Mouse (Mus musculus) frontal cortex, postnatal 14 days (tissue): ENCODE data around the gene A630095E13Rik.
"Not testable (repeated sequence)": the region's sequence is repeated elsewhere in the genome, so short reads cannot be mapped to it uniquely, and the experiment has no call there.

Experiments used
- DNase-seq, 2 experiments: peaks; one replicate each; pipeline ENCODE4 v3.0.0; 2022; ENCODE audit warnings: low spot score in 2 of 2

Gene A630095E13Rik

GRCm38 (mm10) chr9:36643276-36643675 is at the start of gene A630095E13Rik:
TSS of gene A630095E13Rik (minus strand) at chr9:36643376.
- not testable (repeated sequence) for DNase-seq

- no peak for DNase-seq
Observed at GRCm38 (mm10) chr9:36692920-36693319, 49.7 kb upstream of the A630095E13Rik start, which contains the start of gene Acrv1. TSS of gene Acrv1 (plus strand) at chr9:36693220.

GRCm38 (mm10) chr9:36687329-36687728 is 44.2 kb upstream of the A630095E13Rik start:
- no peak for DNase-seq

GRCm38 (mm10) chr9:36681424-36681823 is 38.2 kb upstream of the A630095E13Rik start:
- DNase-seq = no peak
